Mouse (Mus musculus) heart, embryonic 14.5 days (tissue): ENCODE data around the gene Gm42957. TPM values are rescaled to one million over a fixed set of nuclear protein-coding genes. Genes with fewer than 3 reads are reported as not detected.
"Not testable (repeated sequence)": the region's sequence is repeated elsewhere in the genome, so short reads cannot be mapped to it uniquely, and the experiment has no call there.

Source experiments
- ATAC-seq: fragments of 200-750 bp; cut with Nextera tagmentation; 2 replicates; pipeline ENCODE4 v1.8.0; 2017; ENCODE audit warnings: low read depth, moderate TSS enrichment; ENCODE audit not compliant: insufficient number of reproducible peaks, insufficient read depth, low FRiP score
- H3K27ac ChIP-seq, 2 experiments: fragments of 200-500 bp in 1 of 2; fragments of 300-500 bp in 1 of 2; sonication (generic) in 1 of 2; replicated peaks in 1 of 2; 2 replicates each; pipeline ENCODE4 v1.5.1; 2012 to 2014; ENCODE audit warnings: low read depth in 2 of 2, low read length in 2 of 2, control low read depth in 1 of 2, mild to moderate bottlenecking in 1 of 2, mixed read lengths in 1 of 2; ENCODE audit not compliant: control insufficient read depth in 1 of 2, insufficient read depth in 1 of 2
- H3K27me3 ChIP-seq: fragments of 300-500 bp; sonication (generic); 2 replicates; pipeline ENCODE4 v1.6.1; 2014; ENCODE audit warnings: mild to moderate bottlenecking, low read length, control low read depth; ENCODE audit not compliant: control insufficient read depth, insufficient read depth
- H3K36me3 ChIP-seq: fragments of 300-500 bp; sonication (generic); 2 replicates; pipeline ENCODE4 v1.6.1; 2014; ENCODE audit warnings: mild to moderate bottlenecking, control low read depth, low read length, mixed read lengths; ENCODE audit not compliant: control insufficient read depth, insufficient read depth
- H3K4me1 ChIP-seq, 2 experiments: fragments of 200-500 bp in 1 of 2; fragments of 300-500 bp in 1 of 2; sonication (generic) in 1 of 2; 2 replicates each; pipeline ENCODE4 v1.6.1; 2012 to 2014; ENCODE audit warnings: low read length in 2 of 2, control low read depth in 1 of 2, mixed read lengths in 1 of 2; ENCODE audit not compliant: control insufficient read depth in 2 of 2, insufficient read depth in 2 of 2
- H3K4me2 ChIP-seq: fragments of 300-500 bp; sonication (generic); 2 replicates; pipeline ENCODE4 v1.6.1; 2014; ENCODE audit warnings: mild to moderate bottlenecking, low read length
- H3K4me3 ChIP-seq, 2 experiments: fragments of 200-500 bp in 1 of 2; fragments of 300-500 bp in 1 of 2; sonication (generic) in 1 of 2; 2 replicates each; pipeline ENCODE4 v1.5.1; 2012 to 2014; ENCODE audit warnings: low read length in 2 of 2, mild to moderate bottlenecking in 2 of 2, control low read depth in 1 of 2, low read depth in 1 of 2, moderate library complexity in 1 of 2; ENCODE audit not compliant: control insufficient read depth in 1 of 2, insufficient read depth in 1 of 2
- H3K9ac ChIP-seq: fragments of 300-500 bp; sonication (generic); 2 replicates; pipeline ENCODE4 v1.6.1; 2014; ENCODE audit warnings: mild to moderate bottlenecking, low read length
- H3K9me3 ChIP-seq: fragments of 300-500 bp; sonication (generic); 2 replicates; pipeline ENCODE4 v1.6.1; 2016; ENCODE audit warnings: low read length, control low read depth; ENCODE audit not compliant: control insufficient read depth
- WGBS: fragments of 180-500 bp; shearing (Covaris S2); extraction: QIAGEN DNeasy Blood & Tissue Kit; methylation state at CpG from one replicate; pipeline ENCODE4 v1.1.7; 2014; 5-methylcytosine and 5-hydroxymethylcytosine counted together
- polyA plus RNA-seq: library from polyadenylated mRNA; unstranded; fragments of >200 nt; fragmentation: Nextera tagmentation; extraction: Ambion mirVana; gene quantifications from 2 replicates; pipeline ENCODE4 v1.2.1, GENCODE M21; 2014

The Gm42957 gene
- polyA plus RNA-seq, 1 experiment from 2014 or later, result 0.07 TPM

- H3K9me3 ChIP-seq, result no peaks in the 10 kb centered on the region
- no peak overlapping the region for H3K27ac ChIP-seq
- WGBS, result 87% methylated on average over 3 of the region's 3 CpGs
- H3K4me1 ChIP-seq, result peaks cover 3 to 11% of the 10 kb centered on the region in 2 experiments; a peak in 3 of 4 replicates
- no peak overlapping the region for H3K4me2 ChIP-seq
- H3K27me3 ChIP-seq, result no peaks in the 10 kb centered on the region
- H3K9ac ChIP-seq, result no peak overlapping the region
- H3K4me3 ChIP-seq, result no peak overlapping the region
- ATAC-seq, result no peak
- peaks cover 23% of the 10 kb centered on the region for H3K36me3 ChIP-seq
Measured at GRCm38 (mm10) chr3:96647365-96647764, 12.1 kb downstream of the Gm42957 start.

GRCm38 (mm10) chr3:96660901-96661300, 25.6 kb downstream of the Gm42957 start:
- Histone ChIP-seq H3K4me2 (no peak overlapping the region), H3K4me1 (peaks cover 7 to 9% of the 10 kb centered on the region in 2 experiments; a peak in 2 of 4 replicates), H3K27me3 (no peaks in the 10 kb centered on the region), H3K4me3 (no peak overlapping the region), H3K36me3 (no peaks in the 10 kb centered on the region), H3K9ac (no peak overlapping the region), H3K9me3 (no peaks in the 10 kb centered on the region), H3K27ac (no peak overlapping the region)
- WGBS, result 80% methylated on average over 2 of the region's 2 CpGs
- ATAC-seq, result no peak

GRCm38 (mm10) chr3:96662731-96663316, 27.6 kb downstream of the Gm42957 start:
- peak overlapping the region; percentile 74 for H3K4me2 ChIP-seq
- H3K36me3 ChIP-seq, result no peaks in the 10 kb centered on the region
- 43% methylated on average over 8 of the region's 8 CpGs for WGBS
- peaks cover 7 to 9% of the 10 kb centered on the region in 2 experiments; a peak in 2 of 4 replicates for H3K4me1 ChIP-seq
- H3K27ac ChIP-seq, result 0 out of 4 replicates have a peak overlapping the region, but pooled peaks of 1 of the 2 experiments have one; percentile 19
- ATAC-seq, result no peak
- no peak overlapping the region for H3K9ac ChIP-seq
- H3K9me3 ChIP-seq, result no peaks in the 10 kb centered on the region
- 0 out of 4 replicates have a peak overlapping the region, but pooled peaks of 1 of the 2 experiments have one; percentile 29 for H3K4me3 ChIP-seq
- H3K27me3 ChIP-seq, result no peaks in the 10 kb centered on the region

- peak overlapping the region; percentile 74 for H3K4me2 ChIP-seq
- 6% methylated on average over 17 of the region's 18 CpGs for WGBS
- no peaks in the 10 kb centered on the region for H3K27me3 ChIP-seq
- H3K9ac ChIP-seq, result peak overlapping the region; percentile 63
- H3K36me3 ChIP-seq, result no peaks in the 10 kb centered on the region
- ATAC-seq, result peak; percentile 57; the same call in 1 of the 2 replicates
- 0 out of 4 replicates have a peak overlapping the region, but pooled peaks of 1 of the 2 experiments have one; percentile 19 for H3K27ac ChIP-seq
- peak overlapping the region; percentile 29 to 37 for H3K4me3 ChIP-seq
- peaks cover 7 to 9% of the 10 kb centered on the region in 2 experiments; a peak in 2 of 4 replicates for H3K4me1 ChIP-seq
- no peaks in the 10 kb centered on the region for H3K9me3 ChIP-seq
Measured at GRCm38 (mm10) chr3:96663432-96664239, 28.4 kb downstream of the Gm42957 start.

GRCm38 (mm10) chr3:96665732-96666363, 30.6 kb downstream of the Gm42957 start:
- H3K9ac ChIP-seq, ATAC-seq, H3K36me3 ChIP-seq, H3K4me3 ChIP-seq, H3K27ac ChIP-seq, H3K9me3 ChIP-seq, H3K4me2 ChIP-seq, H3K27me3 ChIP-seq: not testable (repeated sequence)
- 84% methylated on average over 7 of the region's 7 CpGs for WGBS
- peaks cover 13 to 15% of the 10 kb centered on the region in 2 experiments for H3K4me1 ChIP-seq

- no peaks in the 10 kb centered on the region for H3K27me3 ChIP-seq
- no peaks in the 10 kb centered on the region for H3K9me3 ChIP-seq
- no peak overlapping the region for H3K4me2 ChIP-seq
- H3K36me3 ChIP-seq, result no peaks in the 10 kb centered on the region
- H3K9ac ChIP-seq, result no peak overlapping the region
- no peak for ATAC-seq
- 89% methylated on average over 5 of the region's 5 CpGs for WGBS
- no peak overlapping the region for H3K4me3 ChIP-seq
- peaks cover 13 to 15% of the 10 kb centered on the region in 2 experiments for H3K4me1 ChIP-seq
- no peak overlapping the region for H3K27ac ChIP-seq
Measured at GRCm38 (mm10) chr3:96666916-96667315, 31.6 kb downstream of the Gm42957 start.

- H3K4me3 ChIP-seq, result no peak overlapping the region
- no peak overlapping the region for H3K9ac ChIP-seq
- 40% methylated on average over 1 of the region's 1 CpGs for WGBS
- H3K27ac ChIP-seq, result no peak overlapping the region
- H3K27me3 ChIP-seq, result no peaks in the 10 kb centered on the region
- ATAC-seq, result no peak
- H3K4me1 ChIP-seq, result peaks cover 13 to 15% of the 10 kb centered on the region in 2 experiments
- H3K36me3 ChIP-seq, result no peaks in the 10 kb centered on the region
- H3K4me2 ChIP-seq, result no peak overlapping the region
- no peaks in the 10 kb centered on the region for H3K9me3 ChIP-seq
Measured at GRCm38 (mm10) chr3:96667316-96667715, 32.0 kb downstream of the Gm42957 start.
